Mouse (Mus musculus): ENCODE measurements around the gene Gm47841. TPM values are rescaled to one million over a fixed set of nuclear protein-coding genes. Genes with fewer than 3 reads are reported as not detected.

Gm47841 gene
- polyA plus RNA-seq, 1 experiment from 2014 or later: not detected

DNA sequence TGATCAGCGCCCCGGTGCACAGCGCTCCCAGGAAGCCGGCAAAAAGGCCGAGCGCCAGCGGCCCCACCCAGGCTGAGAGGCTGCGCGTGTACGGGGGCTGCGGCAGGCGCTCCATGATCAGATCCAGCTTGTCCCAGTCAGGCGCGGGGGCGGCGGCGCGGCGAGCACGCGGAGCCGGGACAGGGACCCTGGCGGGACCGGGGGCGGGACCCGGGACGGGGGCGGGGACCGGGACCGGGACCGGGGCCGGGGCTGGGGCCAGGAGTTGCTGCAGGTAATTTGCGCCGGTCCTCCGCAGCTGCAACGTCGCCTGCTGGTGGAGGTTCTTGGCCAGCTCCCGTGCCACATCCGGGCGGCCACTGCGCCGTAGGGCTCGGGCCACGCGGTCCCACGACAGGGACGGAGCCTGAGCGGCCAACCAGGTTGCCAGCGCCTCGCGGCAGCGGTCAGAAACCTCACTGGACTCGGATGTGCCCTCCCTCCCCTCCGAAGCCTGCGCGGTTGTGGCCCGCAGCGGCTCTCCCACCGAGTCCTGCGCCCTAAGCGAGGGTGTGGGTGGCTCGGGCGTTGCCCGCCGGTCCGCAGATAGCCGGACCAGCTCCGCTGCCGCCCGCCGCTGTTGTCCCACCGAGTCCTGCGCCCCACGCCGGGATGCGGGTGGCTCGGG lies 537 bp downstream of the Gm47841 start:
- Histone ChIP-seq H3K36me3 (ENCODE audit: insufficient read depth, low read length) (no peaks in the 10 kb centered on the region), H3K4me3 (ENCODE audit: low read depth, low read length) (peak overlapping the region; percentile 32), H3K4me1 (ENCODE audit: insufficient read depth, low read depth, low read length) (peaks cover 8% of the 10 kb centered on the region; the same call in 1 of the 2 replicates), H3K4me2 (replicated peaks; ENCODE audit: low read depth, low read length) (peak overlapping the region; percentile 73), H3K9ac (replicated peaks; ENCODE audit: low read depth) (0 out of 2 replicates have a peak overlapping the region, but pooled peaks have one; percentile 19), H3K27me3 (replicated peaks; ENCODE audit: insufficient read depth, low read length) (peaks cover 49% of the 10 kb centered on the region), H3K27ac (ENCODE audit: low read length) (no peak overlapping the region), H3K9me3 (ENCODE audit: low read length) (no peaks in the 10 kb centered on the region)
- DNase-seq (ENCODE audit: low spot score) (no peak), ATAC-seq (peak; percentile 52)
- 2% methylated on average over 65 of the region's 77 CpGs for WGBS
- TF ChIP-seq CTCF (IDR thresholded peaks at IDR 0.05) (peak; percentile 34; the same call in 1 of the 2 replicates), EP300 (IDR thresholded peaks at IDR 0.05) (no peak)

GRCm38 (mm10) chr15:101046039-101046526 lies 1.1 kb downstream of the Gm47841 start:
- ATAC-seq: no peak; the same call in 1 of the 2 replicates
- H3K36me3 ChIP-seq (ENCODE audit: insufficient read depth, low read length): no peaks in the 10 kb centered on the region
- DNase-seq (ENCODE audit: low spot score): no peak
- peaks cover 8% of the 10 kb centered on the region; the same call in 1 of the 2 replicates for H3K4me1 ChIP-seq (ENCODE audit: insufficient read depth, low read depth, low read length)
- peaks cover 51% of the 10 kb centered on the region for H3K27me3 ChIP-seq (replicated peaks; ENCODE audit: insufficient read depth, low read length)
- H3K9me3 ChIP-seq (ENCODE audit: low read length): no peaks in the 10 kb centered on the region
- 3% methylated on average over 43 of the region's 43 CpGs for whole genome bisulfite sequencing
- TF ChIP-seq EP300 (IDR thresholded peaks at IDR 0.05) (no peak), CTCF (IDR thresholded peaks at IDR 0.05) (no peak)
- H3K4me2 ChIP-seq (replicated peaks; ENCODE audit: low read depth, low read length): peak overlapping the region; percentile 73
- H3K4me3 ChIP-seq (ENCODE audit: low read depth, low read length): peak overlapping the region; percentile 32
- no peak overlapping the region for H3K27ac ChIP-seq (ENCODE audit: low read length)
- H3K9ac ChIP-seq (replicated peaks; ENCODE audit: low read depth): no peak overlapping the region

DNA sequence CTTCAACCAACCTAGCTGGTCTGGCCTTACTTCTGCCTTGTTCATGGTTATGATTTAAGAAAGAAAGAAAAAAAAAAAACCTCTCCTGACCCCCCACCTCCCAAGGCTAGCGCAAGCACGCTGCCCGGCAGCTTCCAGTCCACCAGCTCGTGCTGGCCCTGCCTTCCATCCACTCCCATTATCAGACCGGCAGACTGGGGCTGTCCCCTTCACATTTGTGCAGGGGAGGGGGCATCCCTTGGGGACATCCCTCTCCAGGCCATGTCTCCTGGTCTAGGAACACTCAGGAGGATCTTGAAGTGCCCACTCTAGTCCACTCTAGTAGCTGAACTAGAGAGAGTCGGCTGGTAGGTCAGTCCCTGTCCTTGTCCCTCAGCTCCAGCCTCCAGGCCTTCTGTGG lies 2.7 kb downstream of the Gm47841 start:
- TF ChIP-seq EP300 (IDR thresholded peaks at IDR 0.05) (no peak), CTCF (IDR thresholded peaks at IDR 0.05) (no peak)
- no peaks in the 10 kb centered on the region for H3K9me3 ChIP-seq (ENCODE audit: low read length)
- no peak overlapping the region for H3K27ac ChIP-seq (ENCODE audit: low read length)
- no peaks in the 10 kb centered on the region for H3K36me3 ChIP-seq (ENCODE audit: insufficient read depth, low read length)
- peaks cover 61% of the 10 kb centered on the region for H3K27me3 ChIP-seq (replicated peaks; ENCODE audit: insufficient read depth, low read length)
- DNase-seq (ENCODE audit: low spot score) (no peak), ATAC-seq (no peak)
- no peak overlapping the region for H3K4me2 ChIP-seq (replicated peaks; ENCODE audit: low read depth, low read length)
- H3K4me1 ChIP-seq (ENCODE audit: insufficient read depth, low read depth, low read length): peaks cover 8% of the 10 kb centered on the region; the same call in 1 of the 2 replicates
- 34% methylated on average over 6 of the region's 6 CpGs for WGBS
- no peak overlapping the region for H3K9ac ChIP-seq (replicated peaks; ENCODE audit: low read depth)
- no peak overlapping the region for H3K4me3 ChIP-seq (ENCODE audit: low read depth, low read length)

DNA sequence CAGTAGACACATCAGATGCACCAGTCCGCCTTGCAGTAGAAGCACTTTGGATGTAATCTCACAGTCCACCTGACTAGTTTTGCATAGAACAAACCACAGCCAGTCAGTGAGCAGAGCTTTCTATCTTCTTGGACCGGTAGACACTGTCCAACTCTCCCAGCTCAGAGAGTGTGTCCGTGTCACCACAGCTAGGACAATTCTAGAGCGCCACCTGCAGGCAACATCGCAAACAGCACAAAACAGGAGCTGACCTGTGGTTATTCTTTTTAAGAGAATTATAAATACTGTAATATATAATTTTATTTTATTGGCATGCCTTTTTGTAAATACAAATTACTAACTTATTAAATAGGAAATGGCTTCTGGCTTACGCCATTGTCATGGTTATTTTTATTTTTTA lies 4.6 kb downstream of the Gm47841 start:
- Histone ChIP-seq H3K9ac (replicated peaks; ENCODE audit: low read depth) (no peak overlapping the region), H3K27me3 (replicated peaks; ENCODE audit: insufficient read depth, low read length) (peaks cover 54% of the 10 kb centered on the region), H3K4me3 (ENCODE audit: low read depth, low read length) (no peak overlapping the region), H3K9me3 (ENCODE audit: low read length) (no peaks in the 10 kb centered on the region), H3K4me1 (ENCODE audit: insufficient read depth, low read depth, low read length) (peaks cover 8% of the 10 kb centered on the region; the same call in 1 of the 2 replicates), H3K4me2 (replicated peaks; ENCODE audit: low read depth, low read length) (no peak overlapping the region), H3K27ac (ENCODE audit: low read length) (no peak overlapping the region), H3K36me3 (ENCODE audit: insufficient read depth, low read length) (no peaks in the 10 kb centered on the region)
- WGBS: 23% methylated on average over 6 of the region's 6 CpGs
- no peak for TF ChIP-seq EP300 (IDR thresholded peaks at IDR 0.05)
- peak; percentile 79 for TF ChIP-seq CTCF (IDR thresholded peaks at IDR 0.05)
- ATAC-seq (no peak), DNase-seq (ENCODE audit: low spot score) (peak; percentile 55)

DNA sequence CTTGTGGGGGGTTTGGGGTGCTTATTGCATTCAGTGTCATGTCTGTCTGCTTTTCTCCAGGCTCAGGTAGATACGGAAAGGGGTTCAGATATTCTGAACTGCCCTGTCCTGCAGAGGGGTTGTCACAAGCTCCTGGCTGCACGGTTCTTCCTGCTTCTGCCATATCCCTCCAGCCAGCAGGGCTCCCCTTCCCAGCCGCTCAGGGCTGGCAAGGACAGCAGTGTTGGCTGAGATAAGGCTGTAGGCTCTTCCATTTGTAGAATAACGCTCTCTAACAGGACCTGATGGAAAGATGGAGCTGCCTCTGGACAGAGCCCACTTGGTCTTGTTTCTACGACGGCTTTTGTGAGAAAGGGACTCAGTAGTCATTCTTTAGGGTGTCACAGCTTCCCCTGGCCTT lies 5.2 kb downstream of the Gm47841 start:
- Histone ChIP-seq H3K4me3 (ENCODE audit: low read depth, low read length) (no peak overlapping the region), H3K36me3 (ENCODE audit: insufficient read depth, low read length) (no peaks in the 10 kb centered on the region), H3K9ac (replicated peaks; ENCODE audit: low read depth) (no peak overlapping the region), H3K27me3 (replicated peaks; ENCODE audit: insufficient read depth, low read length) (peaks cover 49% of the 10 kb centered on the region), H3K4me1 (ENCODE audit: insufficient read depth, low read depth, low read length) (peaks cover 8% of the 10 kb centered on the region; the same call in 1 of the 2 replicates), H3K4me2 (replicated peaks; ENCODE audit: low read depth, low read length) (no peak overlapping the region), H3K9me3 (ENCODE audit: low read length) (no peaks in the 10 kb centered on the region), H3K27ac (ENCODE audit: low read length) (no peak overlapping the region)
- TF ChIP-seq EP300 (IDR thresholded peaks at IDR 0.05): no peak
- TF ChIP-seq CTCF (IDR thresholded peaks at IDR 0.05): no peak
- no peak for ATAC-seq
- no peak for DNase-seq (ENCODE audit: low spot score)
- 51% methylated on average over 6 of the region's 6 CpGs for WGBS

GRCm38 (mm10) chr15:101039651-101040050 lies 7.5 kb downstream of the Gm47841 start:
- ATAC-seq: no peak
- no peaks in the 10 kb centered on the region for H3K36me3 ChIP-seq (ENCODE audit: insufficient read depth, low read length)
- H3K4me1 ChIP-seq (ENCODE audit: insufficient read depth, low read depth, low read length): no peaks in the 10 kb centered on the region
- H3K9ac ChIP-seq (replicated peaks; ENCODE audit: low read depth): no peak overlapping the region
- WGBS: 48% methylated on average over 17 of the region's 17 CpGs
- TF ChIP-seq EP300 (IDR thresholded peaks at IDR 0.05) (no peak), CTCF (IDR thresholded peaks at IDR 0.05) (peak; percentile 61)
- H3K9me3 ChIP-seq (ENCODE audit: low read length): no peaks in the 10 kb centered on the region
- no peak for DNase-seq (ENCODE audit: low spot score)
- H3K27me3 ChIP-seq (replicated peaks; ENCODE audit: insufficient read depth, low read length): peaks cover 30% of the 10 kb centered on the region
- no peak overlapping the region for H3K27ac ChIP-seq (ENCODE audit: low read length)
- no peak overlapping the region for H3K4me2 ChIP-seq (replicated peaks; ENCODE audit: low read depth, low read length)
- H3K4me3 ChIP-seq (ENCODE audit: low read depth, low read length): no peak overlapping the region
